Mouse (Mus musculus): ENCODE data around the gene 2310034G01Rik. TPM values are rescaled to one million over a fixed set of nuclear protein-coding genes. Genes with fewer than 3 reads are reported as not detected.
A peak's percentile ranks its signal among the peaks of the same experiment; 100 is the strongest.

2310034G01Rik gene
- polyA plus RNA-seq, 1 experiment from 2014 or later = 3.0 TPM

DNA sequence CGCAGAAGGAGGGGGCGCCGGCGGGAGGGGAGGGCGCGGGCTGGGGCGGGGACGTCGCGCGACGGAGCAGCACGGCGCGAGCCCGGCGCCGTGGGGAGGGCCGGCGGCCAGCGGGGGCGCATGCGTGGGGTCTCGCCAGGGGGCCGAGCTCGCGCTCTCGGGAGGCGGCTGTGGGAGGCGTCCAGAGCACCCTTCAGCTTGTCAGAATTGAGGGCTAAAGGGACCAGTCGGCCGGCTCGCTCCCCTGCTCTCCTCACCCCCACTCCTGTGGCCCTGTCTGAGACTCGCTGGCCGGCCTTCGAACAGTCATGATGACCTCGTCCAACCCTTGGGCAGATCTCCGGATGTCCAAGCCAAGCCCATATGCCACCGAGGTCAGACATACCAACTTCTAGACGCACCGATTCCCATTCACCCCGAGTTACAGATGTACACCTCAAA is 32.1 kb downstream of the 2310034G01Rik start:
- H3K4me2 ChIP-seq (ENCODE audit: low read length) = peak overlapping the region; percentile 79
- peaks cover 60% of the 10 kb centered on the region for H3K4me1 ChIP-seq (replicated peaks; ENCODE audit: control insufficient read depth, insufficient read depth, low read length)
- peak overlapping the region; percentile 55 for H3K4me3 ChIP-seq (replicated peaks; ENCODE audit: low read length)
- 1% methylated on average over 34 of the region's 42 CpGs for WGBS
- ATAC-seq = peak; percentile 34
- no peak overlapping the region for H3K27ac ChIP-seq (ENCODE audit: low read length)
- peaks cover 57% of the 10 kb centered on the region for H3K27me3 ChIP-seq (replicated peaks; ENCODE audit: control insufficient read depth, insufficient read depth, low read length)
- H3K9me3 ChIP-seq (ENCODE audit: control insufficient read depth, low read length) = no peaks in the 10 kb centered on the region
- H3K9ac ChIP-seq (replicated peaks; ENCODE audit: low read depth, low read length) = peak overlapping the region; percentile 66
- H3K36me3 ChIP-seq (ENCODE audit: control insufficient read depth, insufficient read depth) = no peaks in the 10 kb centered on the region

DNA sequence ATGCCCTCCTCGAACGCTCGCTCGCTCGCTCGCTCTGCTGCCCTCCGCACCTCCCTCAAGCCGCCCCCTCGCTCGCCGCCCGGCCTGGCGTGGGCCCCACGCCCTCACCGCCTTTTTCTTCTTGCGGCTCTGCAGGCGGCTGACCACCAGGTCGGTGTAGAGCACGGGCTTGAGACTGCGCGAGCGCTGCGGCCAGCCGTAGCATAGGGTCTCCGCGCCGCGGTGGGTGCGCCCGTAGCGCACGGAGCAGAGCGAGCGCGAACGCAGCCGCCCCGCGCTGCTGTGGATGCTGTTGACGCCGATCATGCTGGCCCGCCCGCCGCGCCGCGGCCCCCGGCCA is 32.6 kb downstream of the 2310034G01Rik start:
- WGBS = under 1% methylated on average over 45 of the region's 48 CpGs
- peaks cover 55% of the 10 kb centered on the region for H3K4me1 ChIP-seq (replicated peaks; ENCODE audit: control insufficient read depth, insufficient read depth, low read length)
- peak overlapping the region; percentile 66 for H3K9ac ChIP-seq (replicated peaks; ENCODE audit: low read depth, low read length)
- H3K4me2 ChIP-seq (ENCODE audit: low read length) = peak overlapping the region; percentile 79
- peaks cover 57% of the 10 kb centered on the region for H3K27me3 ChIP-seq (replicated peaks; ENCODE audit: control insufficient read depth, insufficient read depth, low read length)
- ATAC-seq = peak; percentile 27
- H3K9me3 ChIP-seq (ENCODE audit: control insufficient read depth, low read length) = no peaks in the 10 kb centered on the region
- no peak overlapping the region for H3K27ac ChIP-seq (ENCODE audit: low read length)
- no peaks in the 10 kb centered on the region for H3K36me3 ChIP-seq (ENCODE audit: control insufficient read depth, insufficient read depth)
- peak overlapping the region; percentile 55 for H3K4me3 ChIP-seq (replicated peaks; ENCODE audit: low read length)

DNA sequence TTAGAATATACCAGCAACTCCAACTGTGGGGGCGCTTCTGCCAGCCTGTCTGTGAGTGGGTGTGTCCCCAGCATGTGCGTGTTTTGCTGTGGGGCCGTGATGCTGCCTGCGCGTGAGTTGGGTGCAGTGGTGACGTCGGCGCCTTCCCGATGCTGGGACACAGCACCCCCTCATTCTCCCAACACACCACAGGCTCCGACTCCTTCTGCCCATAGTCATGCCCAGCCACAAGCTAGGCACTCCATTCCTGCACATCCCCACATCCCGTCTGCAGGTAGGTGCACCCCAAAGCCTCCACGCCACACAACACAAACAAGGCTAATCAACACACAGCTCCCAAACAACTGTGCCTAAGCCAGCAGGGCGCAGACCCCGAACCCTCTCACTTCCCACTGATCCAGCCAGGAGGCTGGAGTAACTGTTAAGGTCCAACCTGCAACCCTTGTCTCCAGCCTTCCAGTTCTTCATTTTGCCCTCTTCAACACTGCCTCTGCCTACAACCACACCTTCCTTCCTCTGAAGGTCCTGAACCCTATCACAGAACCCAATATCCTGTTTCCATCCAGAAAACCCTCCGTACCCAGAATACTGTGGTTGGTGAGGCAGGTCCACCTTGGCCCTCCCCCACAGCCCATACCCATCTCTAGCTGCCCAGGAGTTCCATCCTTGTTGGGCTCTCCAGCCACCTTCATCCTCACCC is 33.1 kb downstream of the 2310034G01Rik start:
- Histone ChIP-seq H3K4me1 (replicated peaks; ENCODE audit: control insufficient read depth, insufficient read depth, low read length) (peaks cover 50% of the 10 kb centered on the region), H3K9me3 (ENCODE audit: control insufficient read depth, low read length) (no peaks in the 10 kb centered on the region), H3K27me3 (replicated peaks; ENCODE audit: control insufficient read depth, insufficient read depth, low read length) (peaks cover 57% of the 10 kb centered on the region), H3K36me3 (ENCODE audit: control insufficient read depth, insufficient read depth) (no peaks in the 10 kb centered on the region), H3K4me2 (ENCODE audit: low read length) (peak overlapping the region; percentile 79), H3K27ac (ENCODE audit: low read length) (no peak overlapping the region), H3K9ac (replicated peaks; ENCODE audit: low read depth, low read length) (peak overlapping the region; percentile 66), H3K4me3 (replicated peaks; ENCODE audit: low read length) (peak overlapping the region; percentile 55)
- 25% methylated on average over 15 of the region's 15 CpGs for WGBS
- ATAC-seq = no peak; the same call in 1 of the 2 replicates

DNA sequence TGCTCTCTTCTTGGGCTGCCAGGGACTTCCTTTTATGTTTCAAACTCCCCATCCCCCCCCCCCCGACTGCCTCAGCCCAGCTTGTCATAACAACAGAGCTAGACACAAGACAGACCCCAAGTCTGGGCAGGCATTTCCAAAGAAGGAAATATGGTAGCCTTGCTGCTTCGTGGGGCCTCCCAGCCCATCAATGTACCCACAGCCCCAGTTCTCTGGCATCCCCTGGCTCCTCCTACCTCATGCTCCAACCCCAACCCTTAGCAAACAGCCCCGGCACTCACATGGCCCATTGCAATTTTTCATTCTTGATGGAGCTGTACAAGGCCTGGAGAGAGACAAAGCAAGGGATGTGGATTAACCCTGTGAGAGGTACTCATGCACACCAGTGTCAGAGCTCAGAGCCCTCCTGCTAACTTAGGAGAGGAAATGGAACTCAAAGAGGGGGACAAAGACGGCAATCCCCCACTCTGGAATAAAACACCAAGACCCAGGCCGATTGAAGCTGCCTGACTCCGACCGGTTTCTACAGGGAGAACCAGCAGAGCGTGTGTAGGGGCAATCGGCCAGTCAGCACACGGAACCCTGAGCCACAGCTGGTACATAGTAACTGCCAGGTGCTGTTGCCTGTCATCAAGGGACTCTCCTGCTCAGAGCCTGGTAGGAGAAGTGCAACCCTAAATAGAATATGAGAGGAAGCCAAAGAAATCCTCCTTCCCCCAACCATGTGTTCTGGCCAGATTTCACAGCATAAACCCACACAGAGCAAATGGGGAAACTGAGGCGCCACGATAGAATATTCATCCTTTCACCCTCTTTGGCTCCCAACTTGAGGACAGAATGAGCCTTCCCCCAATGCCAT is 34.1 kb downstream of the 2310034G01Rik start:
- no peaks in the 10 kb centered on the region for H3K9me3 ChIP-seq (ENCODE audit: control insufficient read depth, low read length)
- no peak overlapping the region for H3K27ac ChIP-seq (ENCODE audit: low read length)
- H3K4me3 ChIP-seq (replicated peaks; ENCODE audit: low read length) = no peak overlapping the region
- H3K36me3 ChIP-seq (ENCODE audit: control insufficient read depth, insufficient read depth) = no peaks in the 10 kb centered on the region
- WGBS = 45% methylated on average over 12 of the region's 12 CpGs
- no peak for ATAC-seq
- H3K9ac ChIP-seq (replicated peaks; ENCODE audit: low read depth, low read length) = no peak overlapping the region
- peaks cover 39% of the 10 kb centered on the region for H3K4me1 ChIP-seq (replicated peaks; ENCODE audit: control insufficient read depth, insufficient read depth, low read length)
- H3K4me2 ChIP-seq (ENCODE audit: low read length) = peak overlapping the region; percentile 79
- H3K27me3 ChIP-seq (replicated peaks; ENCODE audit: control insufficient read depth, insufficient read depth, low read length) = peaks cover 57% of the 10 kb centered on the region

DNA sequence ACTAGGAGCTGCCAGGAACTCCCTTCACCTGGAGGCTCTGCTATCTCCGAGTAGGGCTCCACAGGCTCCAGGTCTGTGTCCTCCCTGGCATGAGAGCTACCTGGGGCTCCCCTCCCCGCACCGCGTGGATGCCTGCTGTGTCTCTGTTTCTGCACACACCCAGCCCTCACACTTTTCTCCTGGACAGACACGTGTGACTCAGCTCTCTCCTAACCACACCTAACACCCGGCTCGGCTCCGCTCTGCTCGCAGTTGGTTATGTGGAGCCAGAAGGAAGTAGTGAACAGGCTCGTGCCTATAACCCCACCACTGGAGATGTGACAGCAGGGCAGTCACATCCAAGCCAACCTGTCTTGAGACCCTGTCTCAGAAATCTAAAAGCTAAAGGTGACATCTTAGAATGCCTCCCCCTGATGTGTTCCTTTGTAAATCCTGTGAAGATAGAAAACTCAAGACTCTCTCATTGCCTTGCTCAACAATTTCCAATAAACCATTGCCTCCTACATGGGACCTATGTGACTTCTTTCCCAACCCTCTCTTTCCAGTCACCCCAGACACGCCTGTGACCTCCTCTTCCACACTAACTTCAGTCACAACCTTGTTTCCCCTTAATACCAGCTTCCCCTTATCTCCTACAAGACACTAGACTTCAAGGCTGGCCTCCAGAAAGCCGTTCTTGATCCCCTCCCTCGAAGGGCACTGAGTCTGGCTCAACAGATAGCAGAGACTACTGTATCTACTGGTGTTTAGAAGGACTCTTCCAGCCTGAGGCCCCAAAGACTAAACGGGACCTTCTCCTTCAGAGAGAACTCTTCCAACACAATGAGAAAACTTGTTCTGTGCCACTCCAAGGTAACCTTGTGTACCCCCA is 35.0 kb downstream of the 2310034G01Rik start:
- WGBS = 43% methylated on average over 14 of the region's 14 CpGs
- H3K27me3 ChIP-seq (replicated peaks; ENCODE audit: control insufficient read depth, insufficient read depth, low read length) = peaks cover 57% of the 10 kb centered on the region
- H3K4me1 ChIP-seq (replicated peaks; ENCODE audit: control insufficient read depth, insufficient read depth, low read length) = peaks cover 37% of the 10 kb centered on the region
- no peak overlapping the region for H3K9ac ChIP-seq (replicated peaks; ENCODE audit: low read depth, low read length)
- no peak overlapping the region for H3K4me2 ChIP-seq (ENCODE audit: low read length)
- H3K4me3 ChIP-seq (replicated peaks; ENCODE audit: low read length) = no peak overlapping the region
- no peak overlapping the region for H3K27ac ChIP-seq (ENCODE audit: low read length)
- H3K9me3 ChIP-seq (ENCODE audit: control insufficient read depth, low read length) = no peaks in the 10 kb centered on the region
- H3K36me3 ChIP-seq (ENCODE audit: control insufficient read depth, insufficient read depth) = no peaks in the 10 kb centered on the region
- ATAC-seq = no peak

DNA sequence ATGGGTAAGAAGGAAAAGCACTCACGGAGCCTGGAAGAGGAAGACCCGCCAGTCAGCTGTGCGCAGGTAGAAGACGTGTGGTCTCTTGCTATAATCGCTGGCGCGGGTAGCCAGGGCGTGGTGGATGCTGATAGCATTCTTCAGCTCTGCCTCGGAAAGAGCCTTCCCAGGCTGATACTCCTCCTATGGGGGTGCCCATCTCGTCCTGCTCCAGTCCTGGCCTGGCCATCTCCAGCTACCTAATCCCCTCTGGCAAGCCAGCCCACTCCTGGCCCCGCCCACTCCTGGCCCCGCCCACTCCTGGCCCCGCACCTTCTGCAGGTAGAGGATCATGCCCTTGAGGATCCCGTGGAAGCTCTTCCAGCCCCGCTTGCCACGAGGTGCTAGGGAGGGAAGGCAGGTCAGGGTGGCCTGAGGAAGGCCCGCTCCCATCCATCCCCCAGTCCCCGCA is 35.9 kb downstream of the 2310034G01Rik start:
- no peaks in the 10 kb centered on the region for H3K9me3 ChIP-seq (ENCODE audit: control insufficient read depth, low read length)
- H3K4me2 ChIP-seq (ENCODE audit: low read length) = no peak overlapping the region
- no peak overlapping the region for H3K4me3 ChIP-seq (replicated peaks; ENCODE audit: low read length)
- H3K4me1 ChIP-seq (replicated peaks; ENCODE audit: control insufficient read depth, insufficient read depth, low read length) = peaks cover 33% of the 10 kb centered on the region
- peaks cover 49% of the 10 kb centered on the region for H3K27me3 ChIP-seq (replicated peaks; ENCODE audit: control insufficient read depth, insufficient read depth, low read length)
- 14% methylated on average over 18 of the region's 18 CpGs for WGBS
- ATAC-seq = no peak
- H3K27ac ChIP-seq (ENCODE audit: low read length) = no peak overlapping the region
- H3K36me3 ChIP-seq (ENCODE audit: control insufficient read depth, insufficient read depth) = no peaks in the 10 kb centered on the region
- H3K9ac ChIP-seq (replicated peaks; ENCODE audit: low read depth, low read length) = no peak overlapping the region

DNA sequence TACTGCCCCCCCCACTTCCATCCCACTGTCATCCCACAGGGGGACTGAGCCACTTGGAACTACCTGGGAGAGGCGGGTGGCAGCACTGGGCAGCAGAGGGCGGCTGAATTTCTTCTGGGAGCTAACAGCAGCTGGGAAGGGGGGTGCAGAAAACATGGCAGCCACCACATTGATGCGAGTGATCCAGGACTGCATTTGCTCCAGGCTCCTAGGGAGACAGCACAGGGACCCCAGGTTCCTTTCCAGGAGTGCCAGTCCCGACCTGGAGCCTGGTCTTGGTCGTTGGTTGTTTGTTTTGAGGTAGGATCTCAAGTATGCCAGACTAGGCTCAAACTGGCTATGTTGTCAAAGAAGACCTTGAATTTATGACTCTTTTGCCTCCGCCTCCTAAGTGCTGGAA is 36.5 kb downstream of the 2310034G01Rik start:
- no peaks in the 10 kb centered on the region for H3K36me3 ChIP-seq (ENCODE audit: control insufficient read depth, insufficient read depth)
- no peak for ATAC-seq
- no peak overlapping the region for H3K4me3 ChIP-seq (replicated peaks; ENCODE audit: low read length)
- H3K9me3 ChIP-seq (ENCODE audit: control insufficient read depth, low read length) = no peaks in the 10 kb centered on the region
- peaks cover 46% of the 10 kb centered on the region for H3K27me3 ChIP-seq (replicated peaks; ENCODE audit: control insufficient read depth, insufficient read depth, low read length)
- no peak overlapping the region for H3K4me2 ChIP-seq (ENCODE audit: low read length)
- 64% methylated on average over 6 of the region's 6 CpGs for WGBS
- H3K4me1 ChIP-seq (replicated peaks; ENCODE audit: control insufficient read depth, insufficient read depth, low read length) = peaks cover 32% of the 10 kb centered on the region
- H3K27ac ChIP-seq (ENCODE audit: low read length) = no peak overlapping the region
- no peak overlapping the region for H3K9ac ChIP-seq (replicated peaks; ENCODE audit: low read depth, low read length)

DNA sequence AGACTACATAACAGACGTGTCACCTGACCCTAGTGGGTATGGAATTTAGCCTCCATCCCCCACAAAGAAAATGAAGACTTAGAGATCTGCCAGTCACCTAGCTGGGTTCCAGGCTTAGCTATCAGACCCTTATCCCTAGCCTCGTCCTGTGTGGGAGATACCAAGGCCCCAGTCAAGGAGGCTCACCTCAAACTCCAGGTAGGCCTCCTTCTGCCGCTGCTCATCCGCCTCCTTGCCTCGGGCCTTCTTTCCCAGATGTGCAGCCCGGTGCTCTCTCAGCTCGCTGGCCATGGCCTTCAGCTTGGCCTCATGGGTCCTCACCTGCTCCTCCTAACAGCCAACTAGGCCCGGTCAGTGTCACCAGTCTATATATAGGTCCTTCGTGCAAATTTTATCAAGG is 37.0 kb downstream of the 2310034G01Rik start:
- Histone ChIP-seq H3K9me3 (ENCODE audit: control insufficient read depth, low read length) (no peaks in the 10 kb centered on the region), H3K9ac (replicated peaks; ENCODE audit: low read depth, low read length) (no peak overlapping the region), H3K27me3 (replicated peaks; ENCODE audit: control insufficient read depth, insufficient read depth, low read length) (peaks cover 45% of the 10 kb centered on the region), H3K27ac (ENCODE audit: low read length) (no peak overlapping the region), H3K4me3 (replicated peaks; ENCODE audit: low read length) (no peak overlapping the region), H3K4me2 (ENCODE audit: low read length) (no peak overlapping the region), H3K4me1 (replicated peaks; ENCODE audit: control insufficient read depth, insufficient read depth, low read length) (peaks cover 29% of the 10 kb centered on the region), H3K36me3 (ENCODE audit: control insufficient read depth, insufficient read depth) (no peaks in the 10 kb centered on the region)
- no peak for ATAC-seq
- whole genome bisulfite sequencing = 90% methylated on average over 9 of the region's 9 CpGs

DNA sequence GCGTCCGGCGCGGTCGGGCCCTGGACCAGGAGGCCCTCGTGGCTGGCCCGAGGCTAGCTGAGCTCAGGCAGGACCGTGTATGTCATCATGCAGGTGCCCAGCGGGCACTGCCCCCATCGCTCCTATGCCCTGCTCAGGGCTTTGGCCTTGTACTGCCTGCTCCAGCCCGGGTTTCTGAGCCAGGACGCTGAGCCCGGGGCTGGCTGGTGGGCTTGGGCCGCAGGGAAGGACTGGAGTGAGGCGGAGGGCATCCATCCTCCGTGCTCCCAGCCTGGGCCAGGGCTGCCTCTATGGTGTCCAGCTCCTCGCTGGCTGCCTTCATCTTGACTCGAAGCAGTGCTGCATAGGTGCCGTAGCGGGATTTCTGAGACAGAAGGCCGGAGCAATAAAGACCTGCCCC is 37.5 kb downstream of the 2310034G01Rik start:
- no peak overlapping the region for H3K4me2 ChIP-seq (ENCODE audit: low read length)
- no peaks in the 10 kb centered on the region for H3K9me3 ChIP-seq (ENCODE audit: control insufficient read depth, low read length)
- peaks cover 25% of the 10 kb centered on the region for H3K4me1 ChIP-seq (replicated peaks; ENCODE audit: control insufficient read depth, insufficient read depth, low read length)
- WGBS = 85% methylated on average over 21 of the region's 21 CpGs
- H3K27ac ChIP-seq (ENCODE audit: low read length) = no peak overlapping the region
- H3K4me3 ChIP-seq (replicated peaks; ENCODE audit: low read length) = no peak overlapping the region
- H3K9ac ChIP-seq (replicated peaks; ENCODE audit: low read depth, low read length) = no peak overlapping the region
- H3K27me3 ChIP-seq (replicated peaks; ENCODE audit: control insufficient read depth, insufficient read depth, low read length) = peaks cover 45% of the 10 kb centered on the region
- no peaks in the 10 kb centered on the region for H3K36me3 ChIP-seq (ENCODE audit: control insufficient read depth, insufficient read depth)
- no peak for ATAC-seq

All from forebrain, embryonic 16.5 days (tissue).